Mouse (Mus musculus): Measurements from ENCODE around the gene Trim11.

Gene Trim11

GRCm38 (mm10) chr11:59002327-59003079 is 24.6 kb downstream of the Trim11 start:
- in situ Hi-C loops (cut with MboI; ENCODE audit: low sequenced_read_pairs) = no loop called here

- in situ Hi-C loops (cut with MboI; ENCODE audit: low sequenced_read_pairs) = no loop called here
Observed at GRCm38 (mm10) chr11:59015052-59015451, 37.2 kb downstream of the Trim11 start.

GRCm38 (mm10) chr11:59026411-59026810 is 48.5 kb downstream of the Trim11 start:
- in situ Hi-C loops (cut with MboI; ENCODE audit: low sequenced_read_pairs) = no loop called here

GRCm38 (mm10) chr11:59029003-59029402 is 51.1 kb downstream of the Trim11 start:
- in situ Hi-C loops (cut with MboI; ENCODE audit: low sequenced_read_pairs) = no loop called here
